Mouse (Mus musculus): ENCODE results near the gene Samd1. TPM values are rescaled to one million over a fixed set of nuclear protein-coding genes. Genes with fewer than 3 reads are reported as not detected.

Samd1 gene
- polyA plus RNA-seq, 1 experiment from 2014 or later, result 7.3 TPM

DNA sequence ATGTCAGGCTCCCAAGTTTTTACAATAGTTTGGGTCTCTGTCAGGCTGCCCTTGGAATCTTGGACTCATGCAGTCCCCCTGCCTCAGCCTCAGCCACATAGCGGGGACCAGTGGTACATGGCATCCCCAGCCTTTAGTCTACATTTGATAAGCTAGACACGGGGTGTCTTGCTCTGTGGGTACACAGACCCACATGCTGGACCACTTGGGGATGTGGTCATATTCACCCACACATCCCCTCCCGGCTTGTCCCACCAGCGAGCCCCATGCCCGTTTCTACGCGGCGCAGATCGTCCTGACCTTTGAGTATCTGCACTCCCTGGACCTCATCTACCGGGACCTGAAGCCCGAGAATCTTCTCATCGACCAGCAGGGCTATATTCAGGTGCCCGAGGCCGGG is 7.3 kb upstream of the Samd1 start:
- no peak for ATAC-seq (ENCODE audit: low FRiP score, low read depth)

DNA sequence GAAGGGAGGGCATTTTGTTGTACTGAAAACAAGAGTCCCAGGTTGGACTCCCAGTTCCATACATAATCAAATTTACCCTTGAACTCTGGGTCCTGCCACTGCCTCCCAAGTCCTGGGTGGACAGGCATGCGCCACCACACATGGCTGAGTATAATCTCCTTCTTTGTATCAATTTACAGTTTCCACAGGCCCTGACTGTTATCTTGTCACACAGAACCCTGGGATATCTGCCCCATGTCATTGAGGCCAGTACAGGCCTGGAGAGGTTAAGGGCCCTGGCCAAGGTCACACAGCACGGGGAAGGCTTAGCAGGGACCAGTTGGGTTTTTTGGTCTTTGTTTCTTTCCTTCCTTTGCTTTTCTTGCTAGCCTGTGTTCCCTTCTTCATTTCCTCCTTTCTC is 5.0 kb upstream of the Samd1 start:
- peaks cover 60% of the 10 kb centered on the region for H3K36me3 ChIP-seq
- H3K9ac ChIP-seq, result no peak overlapping the region
- H3K4me3 ChIP-seq, result no peak overlapping the region
- no peak overlapping the region for H3K4me2 ChIP-seq
- no peak overlapping the region for H3K27ac ChIP-seq (replicated peaks)
- 83% methylated on average over 2 of the region's 2 CpGs for WGBS
- no peaks in the 10 kb centered on the region for H3K9me3 ChIP-seq
- no peaks in the 10 kb centered on the region for H3K27me3 ChIP-seq
- no peak for ATAC-seq (ENCODE audit: low FRiP score, low read depth)
- peaks cover 9% of the 10 kb centered on the region for H3K4me1 ChIP-seq (replicated peaks)

More for the DNA sequence above, 7.3 kb upstream of the Samd1 start:
- no peaks in the 10 kb centered on the region for H3K4me1 ChIP-seq (replicated peaks)
- H3K4me3 ChIP-seq, result no peak overlapping the region
- H3K9ac ChIP-seq, result no peak overlapping the region
- WGBS, result 94% methylated on average over 14 of the region's 14 CpGs
- H3K27me3 ChIP-seq, result no peaks in the 10 kb centered on the region
- peaks cover 81% of the 10 kb centered on the region for H3K36me3 ChIP-seq
- H3K27ac ChIP-seq (replicated peaks), result no peak overlapping the region
- no peaks in the 10 kb centered on the region for H3K9me3 ChIP-seq
- H3K4me2 ChIP-seq, result no peak overlapping the region

DNA sequence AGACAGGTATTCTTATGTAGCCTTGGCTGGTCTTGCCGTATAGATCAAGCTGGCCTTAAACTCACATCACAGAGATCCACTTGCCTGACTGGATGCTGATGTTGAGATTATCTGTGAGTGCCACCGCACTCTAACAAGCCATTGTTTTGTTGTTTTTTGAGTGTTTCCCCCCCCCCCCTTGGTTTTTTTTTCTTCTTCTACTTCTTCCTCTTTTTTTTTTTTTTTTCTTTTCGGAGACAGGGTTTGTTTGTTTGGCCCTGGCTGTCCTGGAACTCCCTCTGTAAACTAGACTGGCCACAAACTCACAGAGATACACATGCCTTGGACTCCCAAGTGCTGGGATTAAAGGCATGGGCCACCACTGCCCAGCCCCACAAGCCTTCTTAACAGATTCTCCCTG is 3.4 kb upstream of the Samd1 start:
- no peak overlapping the region for H3K27ac ChIP-seq (replicated peaks)
- H3K9ac ChIP-seq, result no peak overlapping the region
- H3K9me3 ChIP-seq, result no peaks in the 10 kb centered on the region
- H3K4me3 ChIP-seq, result no peak overlapping the region
- no peaks in the 10 kb centered on the region for H3K27me3 ChIP-seq
- no peak for ATAC-seq (ENCODE audit: low FRiP score, low read depth)
- H3K4me2 ChIP-seq, result no peak overlapping the region
- WGBS, result 92% methylated on average over 3 of the region's 3 CpGs
- H3K36me3 ChIP-seq, result peaks cover 47% of the 10 kb centered on the region
- H3K4me1 ChIP-seq (replicated peaks), result peaks cover 17% of the 10 kb centered on the region

DNA sequence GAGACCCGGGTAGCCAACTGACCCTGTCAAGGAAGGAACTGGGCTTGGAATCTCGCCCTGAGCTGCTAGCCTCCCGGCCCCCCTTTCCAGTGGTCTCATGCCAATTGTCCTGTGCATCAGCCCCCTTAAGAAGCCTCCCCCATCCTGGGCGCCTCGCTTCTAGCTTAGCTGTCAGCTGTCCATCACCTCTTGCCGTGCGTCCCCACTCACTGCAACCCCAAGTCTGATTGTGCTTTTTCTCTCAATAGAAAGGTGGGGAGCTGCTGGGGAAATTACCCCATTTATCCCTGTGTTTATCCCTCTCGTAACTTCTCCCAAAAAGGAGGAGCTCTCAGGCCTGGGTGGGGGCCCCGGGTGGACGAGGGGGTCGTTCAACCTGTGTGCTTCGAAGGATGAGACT is 1.5 kb upstream of the Samd1 start:
- Histone ChIP-seq H3K4me2 (peak overlapping the region; percentile 92), H3K27me3 (peaks cover 6% of the 10 kb centered on the region), H3K9ac (peak overlapping the region; percentile 81; the same call in 1 of the 2 replicates), H3K4me3 (peak overlapping the region; percentile 74; the same call in 1 of the 2 replicates), H3K27ac (replicated peaks) (no peak overlapping the region), H3K4me1 (replicated peaks) (peaks cover 25% of the 10 kb centered on the region), H3K9me3 (no peaks in the 10 kb centered on the region), H3K36me3 (peaks cover 29% of the 10 kb centered on the region)
- WGBS, result 15% methylated on average over 12 of the region's 12 CpGs
- no peak; the same call in 1 of the 2 replicates for ATAC-seq (ENCODE audit: low FRiP score, low read depth)

DNA sequence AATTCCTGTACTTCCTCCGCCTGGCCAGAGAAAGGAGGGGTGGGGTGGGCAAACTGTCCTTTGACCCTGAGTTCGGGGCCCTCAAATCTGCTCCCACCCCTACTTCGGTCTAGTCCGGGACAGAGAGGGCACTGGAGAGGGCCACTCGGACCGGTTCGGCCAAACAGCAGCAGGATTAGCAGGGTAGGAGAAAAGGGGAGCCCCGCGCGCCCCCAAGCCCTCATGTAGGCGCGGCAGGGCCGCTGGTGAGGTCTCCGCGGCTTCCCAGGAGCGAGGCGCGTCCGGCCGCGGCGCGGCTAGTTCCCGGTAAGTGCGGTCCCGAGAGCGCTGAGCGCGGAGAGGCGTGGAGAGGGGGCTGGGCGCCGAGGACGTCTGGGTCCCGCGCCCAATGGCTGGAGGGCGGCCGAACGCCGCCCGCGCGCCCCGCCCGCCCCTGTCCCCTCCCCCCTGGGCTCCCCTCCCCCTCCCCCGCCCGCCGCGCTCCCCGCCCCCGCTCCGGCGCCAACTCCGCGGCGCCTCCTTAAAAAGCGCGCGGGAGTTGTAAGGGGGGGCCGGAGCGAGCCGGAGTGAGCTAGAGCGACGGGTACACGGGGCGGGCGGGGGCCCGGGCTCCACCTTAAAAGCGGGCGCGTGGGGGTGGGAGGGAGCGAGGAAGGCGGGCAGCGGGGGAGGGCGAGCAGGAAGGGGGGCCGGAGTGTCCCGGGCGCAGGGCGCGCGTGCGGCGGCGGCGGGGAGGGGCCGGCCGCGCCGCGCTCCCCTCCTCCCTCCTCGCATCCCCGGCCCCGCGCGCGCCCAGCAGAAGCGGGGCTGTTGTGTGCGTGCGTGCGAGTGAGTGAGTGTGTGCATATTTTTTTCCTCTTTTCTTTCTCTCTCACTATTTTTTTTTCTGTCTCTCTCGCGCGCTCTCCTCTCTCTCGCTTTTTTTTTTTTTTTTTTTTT is 636 bp upstream of the Samd1 start:
- Histone ChIP-seq H3K4me3 (peak overlapping the region; percentile 74), H3K4me2 (peak overlapping the region; percentile 92), H3K4me1 (replicated peaks) (peaks cover 31% of the 10 kb centered on the region), H3K36me3 (peaks cover 22% of the 10 kb centered on the region), H3K9ac (peak overlapping the region; percentile 81), H3K27ac (replicated peaks) (peak overlapping the region; percentile 91), H3K9me3 (no peaks in the 10 kb centered on the region), H3K27me3 (peaks cover 14% of the 10 kb centered on the region)
- WGBS, result under 1% methylated on average over 51 of the region's 103 CpGs
- ATAC-seq (ENCODE audit: low FRiP score, low read depth), result peak; percentile 73

DNA sequence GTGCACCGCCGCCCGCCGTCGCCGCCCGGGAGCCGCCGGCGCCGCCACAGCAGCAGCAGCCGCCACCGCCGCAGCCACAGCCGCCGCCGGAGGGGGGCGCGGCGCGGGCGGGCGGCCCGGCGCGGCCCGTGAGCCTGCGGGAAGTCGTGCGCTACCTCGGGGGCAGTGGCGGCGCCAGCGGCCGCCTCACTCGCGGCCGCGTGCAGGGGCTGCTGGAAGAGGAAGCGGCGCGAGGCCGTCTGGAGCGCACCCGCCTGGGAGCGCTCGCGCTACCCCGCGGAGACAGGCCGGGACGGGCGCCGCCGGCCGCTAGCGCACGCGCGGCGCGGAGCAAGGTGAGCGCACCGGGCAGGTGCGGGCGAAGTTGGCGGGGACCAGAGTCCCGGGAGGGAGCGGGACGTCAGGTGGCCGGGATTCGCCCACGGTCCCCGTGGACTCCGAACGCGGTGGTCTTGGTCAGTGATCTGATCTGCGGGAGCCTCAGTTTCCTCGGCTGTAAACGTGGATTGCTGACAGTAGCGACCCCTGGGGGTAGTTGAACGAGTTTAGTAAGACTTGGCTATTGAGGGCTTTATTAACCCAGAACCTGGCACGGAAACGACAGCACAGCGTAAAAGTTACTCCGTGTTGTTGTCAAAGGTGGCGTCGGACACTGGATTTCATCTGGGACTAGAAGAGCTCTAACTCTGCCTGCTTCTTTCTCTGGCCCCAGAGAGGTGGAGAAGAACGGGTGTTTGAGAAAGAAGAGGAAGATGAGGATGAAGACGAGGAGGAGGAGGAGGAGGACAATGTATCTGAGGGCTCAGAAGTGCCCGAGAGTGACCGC is 972 bp downstream of the Samd1 start:
- Histone ChIP-seq H3K36me3 (peaks cover 13% of the 10 kb centered on the region), H3K9me3 (no peaks in the 10 kb centered on the region), H3K4me2 (peak overlapping the region; percentile 92), H3K27me3 (peaks cover 17% of the 10 kb centered on the region), H3K4me1 (replicated peaks) (peaks cover 31% of the 10 kb centered on the region), H3K9ac (peak overlapping the region; percentile 71), H3K27ac (replicated peaks) (peak overlapping the region; percentile 86), H3K4me3 (peak overlapping the region; percentile 79)
- peak; percentile 6; the same call in 1 of the 2 replicates for ATAC-seq (ENCODE audit: low FRiP score, low read depth)
- WGBS, result under 1% methylated on average over 89 of the region's 92 CpGs

DNA sequence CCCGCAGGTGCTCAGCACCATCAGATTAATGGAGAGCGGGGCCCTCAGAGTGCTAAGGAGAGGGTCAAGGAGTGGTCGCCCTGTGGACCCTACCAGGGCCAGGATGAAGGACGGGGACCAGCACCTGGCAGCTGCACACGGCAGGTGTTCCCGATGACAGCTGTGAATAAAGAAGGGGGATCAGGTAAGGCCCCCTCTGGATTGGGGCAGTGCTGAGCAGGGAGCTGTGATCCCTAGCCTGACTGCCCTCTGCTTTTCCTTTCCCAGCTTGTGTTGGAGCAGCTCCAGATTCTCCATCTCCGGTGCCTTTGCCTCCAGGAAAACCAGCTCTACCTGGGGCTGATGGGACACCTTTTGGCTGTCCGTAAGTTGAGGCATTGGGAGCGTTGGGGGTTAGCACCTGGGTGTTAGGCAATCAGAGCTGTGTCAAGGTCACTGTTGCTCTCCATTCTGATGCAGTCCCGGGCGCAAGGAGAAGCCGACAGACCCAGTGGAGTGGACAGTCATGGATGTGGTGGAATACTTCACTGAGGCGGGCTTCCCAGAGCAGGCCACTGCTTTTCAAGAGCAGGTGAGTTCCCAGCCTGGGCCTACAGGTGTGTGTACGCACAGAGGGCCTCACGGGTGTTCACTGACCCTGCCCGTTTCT is 1.7 kb downstream of the Samd1 start:
- Histone ChIP-seq H3K36me3 (peaks cover 9% of the 10 kb centered on the region), H3K27ac (replicated peaks) (no peak overlapping the region), H3K9ac (peak overlapping the region; percentile 71), H3K9me3 (no peaks in the 10 kb centered on the region), H3K27me3 (peaks cover 17% of the 10 kb centered on the region), H3K4me3 (peak overlapping the region; percentile 79), H3K4me1 (replicated peaks) (peaks cover 37% of the 10 kb centered on the region), H3K4me2 (peak overlapping the region; percentile 92)
- 73% methylated on average over 16 of the region's 16 CpGs for WGBS
- ATAC-seq (ENCODE audit: low FRiP score, low read depth), result no peak

DNA sequence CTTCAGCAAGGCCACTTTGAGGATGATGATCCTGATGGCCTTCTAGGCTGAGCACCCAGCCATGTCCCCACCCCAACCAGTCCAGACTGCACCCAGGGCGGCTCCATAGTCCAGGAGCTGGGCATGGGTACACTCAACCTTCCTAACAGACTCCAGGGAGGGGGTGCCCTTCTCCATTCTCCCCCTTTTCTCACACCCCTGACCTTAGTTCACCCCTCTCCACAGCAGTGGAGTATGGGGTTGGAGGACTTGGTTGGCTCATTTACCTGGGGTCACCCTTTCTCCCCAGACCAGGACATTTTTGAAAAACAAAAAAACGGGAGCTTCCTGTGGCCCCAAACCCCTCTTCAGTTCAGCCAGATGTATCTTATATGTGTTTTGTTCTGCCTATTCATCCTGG is 2.4 kb downstream of the Samd1 start:
- H3K27ac ChIP-seq (replicated peaks), result no peak overlapping the region
- H3K4me3 ChIP-seq, result 0 out of 2 replicates have a peak overlapping the region, but pooled peaks have one; percentile 79
- peaks cover 40% of the 10 kb centered on the region for H3K4me1 ChIP-seq (replicated peaks)
- peaks cover 3% of the 10 kb centered on the region; the same call in 1 of the 2 replicates for H3K36me3 ChIP-seq
- peaks cover 17% of the 10 kb centered on the region for H3K27me3 ChIP-seq
- no peaks in the 10 kb centered on the region for H3K9me3 ChIP-seq
- H3K4me2 ChIP-seq, result peak overlapping the region; percentile 92; the same call in 1 of the 2 replicates
- no peak overlapping the region for H3K9ac ChIP-seq
- no peak for ATAC-seq (ENCODE audit: low FRiP score, low read depth)
- WGBS, result 93% methylated on average over 2 of the region's 2 CpGs

DNA sequence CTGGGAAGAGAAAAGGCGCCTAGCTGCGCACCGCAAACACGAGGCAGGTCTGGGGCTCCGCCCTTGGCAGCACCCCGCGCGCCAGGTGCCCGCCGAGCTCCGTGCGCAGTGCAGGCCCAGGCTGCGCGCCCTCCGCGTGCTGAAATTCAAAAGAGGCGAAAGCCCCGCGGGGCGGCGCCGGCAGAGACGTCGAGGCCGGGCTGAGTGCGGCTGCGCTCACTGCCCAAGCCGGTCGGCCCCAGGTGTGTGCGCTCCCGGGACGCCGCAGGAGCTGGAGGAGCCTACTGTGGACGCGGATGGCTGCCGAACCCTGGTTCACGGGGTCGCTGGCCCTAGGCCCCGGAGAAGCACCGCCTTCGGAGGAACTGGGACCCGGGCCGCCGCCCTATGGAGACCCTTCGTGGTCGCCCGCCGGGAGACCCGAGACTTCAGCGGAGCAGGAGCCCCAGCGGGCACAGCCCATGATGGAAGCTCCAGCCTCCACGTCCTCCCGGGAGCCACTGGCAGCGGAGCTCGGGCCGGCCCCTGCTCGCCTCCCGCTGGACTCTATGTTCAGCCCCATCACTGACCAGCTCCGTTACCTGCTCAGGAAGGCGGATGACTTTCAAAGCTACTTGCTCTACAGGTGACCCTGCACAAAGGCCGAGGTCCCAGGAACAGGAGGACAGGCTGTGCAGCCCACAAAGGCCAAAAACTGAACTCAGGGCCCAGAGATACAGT is 4.0 kb downstream of the Samd1 start, which contains the start of gene 1700067K01Rik:
Gene 1700067K01Rik (plus strand): TSS at position 222 of the 720 bp plus-strand sequence.
- H3K27me3 ChIP-seq, result peaks cover 17% of the 10 kb centered on the region
- H3K4me2 ChIP-seq, result peak within 1 kb of the TSS; percentile 11
- no peak for ATAC-seq (ENCODE audit: low FRiP score, low read depth)
- no peaks in the 10 kb centered on the region for H3K9me3 ChIP-seq
- no peak within 1 kb of the TSS for H3K9ac ChIP-seq
- H3K36me3 ChIP-seq, result no peaks in the 10 kb centered on the region
- no peak within 1 kb of the TSS for H3K4me3 ChIP-seq
- no peak within 1 kb of the TSS for H3K27ac ChIP-seq (replicated peaks)
- WGBS, result 23% methylated on average over 61 of the region's 61 CpGs
- peaks cover 40% of the 10 kb centered on the region for H3K4me1 ChIP-seq (replicated peaks)

DNA sequence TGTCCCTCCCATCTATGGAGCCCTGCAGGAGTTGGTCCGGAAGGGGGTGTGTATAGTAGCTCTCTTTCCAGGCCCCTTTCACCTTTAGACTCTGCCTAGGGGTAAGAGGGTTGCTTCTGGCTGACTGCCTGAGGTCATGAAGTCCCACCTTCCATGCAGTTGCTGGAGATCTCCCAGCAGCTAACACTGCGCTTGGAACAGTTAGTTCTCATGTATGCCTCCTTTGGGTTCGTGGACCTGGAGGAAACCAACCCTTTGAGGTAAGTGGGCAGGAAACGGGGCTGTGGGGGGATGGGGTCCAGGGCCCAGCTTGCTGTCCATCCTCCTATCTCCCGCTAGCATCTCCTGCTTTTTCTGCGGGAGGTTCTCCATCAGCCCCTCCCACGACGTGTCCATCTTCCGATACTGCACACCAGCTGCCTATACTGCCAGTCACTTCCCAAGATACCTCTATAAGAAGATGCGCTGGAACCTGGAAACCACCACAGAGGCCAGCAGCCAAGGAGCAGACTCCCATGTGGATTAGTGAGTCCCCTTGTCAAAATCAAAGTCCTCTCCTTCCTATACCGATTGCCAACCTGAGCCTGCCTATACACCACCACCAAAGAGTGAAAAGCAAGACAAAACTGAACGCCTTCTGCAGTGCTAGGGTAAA is 5.6 kb downstream of the Samd1 start:
- H3K9me3 ChIP-seq, result no peaks in the 10 kb centered on the region
- no peaks in the 10 kb centered on the region for H3K36me3 ChIP-seq
- WGBS, result 60% methylated on average over 12 of the region's 12 CpGs
- H3K27ac ChIP-seq (replicated peaks), result no peak overlapping the region
- ATAC-seq (ENCODE audit: low FRiP score, low read depth), result no peak
- H3K27me3 ChIP-seq, result peaks cover 17% of the 10 kb centered on the region
- H3K4me3 ChIP-seq, result no peak overlapping the region
- peaks cover 37% of the 10 kb centered on the region for H3K4me1 ChIP-seq (replicated peaks)
- no peak overlapping the region for H3K4me2 ChIP-seq
- H3K9ac ChIP-seq, result no peak overlapping the region
